Mouse (Mus musculus) midbrain, embryonic 14.5 days (tissue): ENCODE results near the gene Hsf2. TPM values are rescaled to one million over a fixed set of nuclear protein-coding genes. Genes with fewer than 3 reads are reported as not detected.
"Not testable (repeated sequence)": the region's sequence is repeated elsewhere in the genome, so short reads cannot be mapped to it uniquely, and the experiment has no call there.

Source experiments
- ATAC-seq: fragments of 200-750 bp; cut with Nextera tagmentation; 2 replicates; pipeline ENCODE4 v1.8.0; 2017; ENCODE audit warnings: moderate number of reproducible peaks, moderate library complexity; ENCODE audit not compliant: low FRiP score, low TSS enrichment
- DNase-seq: peaks from one replicate; pipeline ENCODE4 v3.0.0-alpha.2; 2015
- H3K27ac ChIP-seq: fragments of 300-500 bp; sonication (generic); replicated peaks from 2 replicates; pipeline ENCODE4 v1.5.1; 2014; ENCODE audit warnings: mild to moderate bottlenecking, low read depth, low read length, moderate library complexity
- H3K27me3 ChIP-seq: fragments of 300-500 bp; sonication (generic); 2 replicates; pipeline ENCODE4 v1.6.1; 2014; ENCODE audit warnings: low read length, control low read depth, mixed read lengths; ENCODE audit not compliant: control insufficient read depth, insufficient read depth
- H3K36me3 ChIP-seq: fragments of 300-500 bp; sonication (generic); 2 replicates; pipeline ENCODE4 v1.6.1; 2014; ENCODE audit warnings: low read length, control low read depth; ENCODE audit not compliant: control insufficient read depth, insufficient read depth
- H3K4me1 ChIP-seq: fragments of 300-500 bp; sonication (generic); 2 replicates; pipeline ENCODE4 v1.6.1; 2014; ENCODE audit warnings: mild to moderate bottlenecking, antibody characterized with exemption, low read length, control low read depth; ENCODE audit not compliant: control insufficient read depth, insufficient read depth
- H3K4me2 ChIP-seq: fragments of 300-500 bp; sonication (generic); 2 replicates; pipeline ENCODE4 v1.6.1; 2014; ENCODE audit warnings: mild to moderate bottlenecking, low read length, moderate library complexity
- H3K4me3 ChIP-seq: fragments of 300-500 bp; sonication (generic); replicated peaks from 2 replicates; pipeline ENCODE4 v1.5.1; 2014; ENCODE audit warnings: low read depth, low read length
- H3K9ac ChIP-seq: fragments of 300-500 bp; sonication (generic); replicated peaks from 2 replicates; pipeline ENCODE4 v1.6.1; 2014; ENCODE audit warnings: mild to moderate bottlenecking, low read length, moderate library complexity
- H3K9me3 ChIP-seq: fragments of 300-500 bp; sonication (generic); 2 replicates; pipeline ENCODE4 v1.6.1; 2016; ENCODE audit warnings: low read length, control low read depth, mixed read lengths; ENCODE audit not compliant: control insufficient read depth
- WGBS: fragments of 180-500 bp; shearing (Covaris S2); extraction: QIAGEN DNeasy Blood & Tissue Kit; methylation state at CpG from one replicate; pipeline ENCODE4 v1.1.7; 2014; 5-methylcytosine and 5-hydroxymethylcytosine counted together
- polyA plus RNA-seq: library from polyadenylated mRNA; unstranded; fragments of >200 nt; fragmentation: Nextera tagmentation; extraction: Ambion mirVana; gene quantifications from 2 replicates; pipeline ENCODE4 v1.2.1, GENCODE M21; 2014

Gene Hsf2
- polyA plus RNA-seq, 1 experiment from 2014 or later: 71.4 TPM

GRCm38 (mm10) chr10:57514616-57515015, 28.4 kb downstream of the Hsf2 start:
- 95% methylated on average over 2 of the region's 2 CpGs for WGBS

DNA sequence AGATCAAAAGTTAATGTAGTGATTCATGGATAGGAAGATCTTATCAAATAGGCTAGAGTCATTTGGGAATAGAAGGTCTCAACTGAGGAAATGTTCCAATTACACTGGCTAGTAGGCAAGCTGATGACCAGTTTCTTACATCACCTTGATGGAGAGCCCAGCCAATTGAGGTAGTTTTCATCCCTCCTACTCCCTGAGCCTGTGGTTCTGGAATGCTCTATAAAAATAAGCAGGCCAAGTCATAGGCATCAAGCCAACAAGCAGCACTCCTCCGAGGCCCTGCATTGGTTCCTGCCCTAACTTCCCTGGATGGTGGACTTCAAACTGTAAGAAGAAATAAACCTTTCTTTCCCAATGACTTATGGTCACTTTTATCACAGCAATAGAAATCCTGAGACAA, 29.1 kb downstream of the Hsf2 start:
- Histone ChIP-seq H3K9me3 (no peaks in the 10 kb centered on the region), H3K4me2 (no peak overlapping the region), H3K4me3 (no peak overlapping the region), H3K27me3 (no peaks in the 10 kb centered on the region), H3K4me1 (no peaks in the 10 kb centered on the region), H3K9ac (no peak overlapping the region), H3K27ac (no peak overlapping the region), H3K36me3 (peaks cover 83% of the 10 kb centered on the region)
- WGBS: 93% methylated on average over 1 of the region's 1 CpGs
- no peak for ATAC-seq
- DNase-seq: no peak

More at GRCm38 (mm10) chr10:57514616-57515015, 28.4 kb downstream of the Hsf2 start:
- H3K36me3 ChIP-seq: peaks cover 79% of the 10 kb centered on the region
- H3K27me3 ChIP-seq: no peaks in the 10 kb centered on the region
- no peaks in the 10 kb centered on the region for H3K9me3 ChIP-seq
- no peak for DNase-seq
- H3K4me2 ChIP-seq: no peak overlapping the region
- no peaks in the 10 kb centered on the region for H3K4me1 ChIP-seq
- no peak overlapping the region for H3K27ac ChIP-seq
- ATAC-seq: no peak
- H3K4me3 ChIP-seq: no peak overlapping the region
- no peak overlapping the region for H3K9ac ChIP-seq

DNA sequence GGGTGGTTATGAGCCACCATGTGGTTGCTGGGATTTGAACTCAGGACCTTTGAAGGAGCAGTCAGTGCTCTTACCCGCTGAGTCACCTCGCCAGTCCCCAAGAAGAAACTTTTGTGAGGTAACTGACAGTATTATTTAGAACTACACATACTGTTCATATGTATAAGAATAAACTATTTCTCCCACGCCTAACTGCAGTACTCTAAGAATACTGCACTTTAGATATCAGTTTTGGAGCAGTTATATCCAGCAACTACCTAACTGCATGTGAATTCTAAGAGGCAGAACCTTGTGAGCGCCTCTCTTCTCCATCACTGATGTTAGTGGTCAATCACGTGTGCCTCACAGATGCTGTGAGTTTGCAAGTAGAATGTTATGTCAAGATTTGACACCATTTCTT, 40.3 kb downstream of the Hsf2 start:
- H3K4me3 ChIP-seq: no peak overlapping the region
- DNase-seq (no peak), ATAC-seq (no peak)
- no peaks in the 10 kb centered on the region for H3K27me3 ChIP-seq
- no peak overlapping the region for H3K27ac ChIP-seq
- H3K4me2 ChIP-seq: no peak overlapping the region
- 93% methylated on average over 5 of the region's 5 CpGs for WGBS
- peaks cover 55% of the 10 kb centered on the region for H3K36me3 ChIP-seq
- peaks cover 34% of the 10 kb centered on the region for H3K4me1 ChIP-seq
- H3K9ac ChIP-seq: no peak overlapping the region
- H3K9me3 ChIP-seq: no peaks in the 10 kb centered on the region

DNA sequence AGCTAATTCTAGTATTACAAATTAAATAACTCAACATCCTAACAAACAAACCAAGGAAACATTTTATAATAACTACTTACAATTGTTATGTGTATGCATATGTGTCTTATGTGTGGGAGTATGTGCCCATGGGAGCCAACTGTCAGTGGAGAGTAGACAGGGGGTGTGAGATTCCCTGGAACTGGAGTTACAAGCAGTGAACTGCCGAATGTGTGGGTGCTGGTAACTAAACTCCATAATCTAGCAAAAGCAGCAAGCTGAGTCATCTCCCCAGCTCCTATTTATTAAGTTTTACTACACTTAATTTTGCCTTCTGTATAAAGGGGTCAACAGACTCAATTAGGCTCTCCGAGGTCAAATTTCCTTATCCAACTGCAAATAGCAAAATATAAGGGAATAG, 44.9 kb downstream of the Hsf2 start:
- 57% methylated on average over 2 of the region's 2 CpGs for WGBS
- no peak for DNase-seq
- no peak overlapping the region for H3K27ac ChIP-seq

GRCm38 (mm10) chr10:57531616-57532217, 45.5 kb downstream of the Hsf2 start:
- H3K4me3 ChIP-seq: peak overlapping the region; percentile 83
- peak overlapping the region; percentile 97 for H3K9ac ChIP-seq
- H3K27me3 ChIP-seq: no peaks in the 10 kb centered on the region
- H3K4me1 ChIP-seq: peaks cover 34% of the 10 kb centered on the region
- H3K9me3 ChIP-seq: no peaks in the 10 kb centered on the region
- 3% methylated on average over 28 of the region's 28 CpGs for WGBS
- H3K4me2 ChIP-seq: peak overlapping the region; percentile 94
- ATAC-seq (no peak), DNase-seq (peak; percentile 12)
- H3K27ac ChIP-seq: peak overlapping the region; percentile 96
- H3K36me3 ChIP-seq: peaks cover 10% of the 10 kb centered on the region

More for the DNA sequence above, 44.9 kb downstream of the Hsf2 start:
- no peak for ATAC-seq
- Histone ChIP-seq H3K9me3 (no peaks in the 10 kb centered on the region), H3K4me2 (peak overlapping the region; percentile 94), H3K27me3 (no peaks in the 10 kb centered on the region), H3K4me3 (peak overlapping the region; percentile 83), H3K36me3 (peaks cover 17% of the 10 kb centered on the region), H3K4me1 (peaks cover 34% of the 10 kb centered on the region), H3K9ac (peak overlapping the region; percentile 97)

DNA sequence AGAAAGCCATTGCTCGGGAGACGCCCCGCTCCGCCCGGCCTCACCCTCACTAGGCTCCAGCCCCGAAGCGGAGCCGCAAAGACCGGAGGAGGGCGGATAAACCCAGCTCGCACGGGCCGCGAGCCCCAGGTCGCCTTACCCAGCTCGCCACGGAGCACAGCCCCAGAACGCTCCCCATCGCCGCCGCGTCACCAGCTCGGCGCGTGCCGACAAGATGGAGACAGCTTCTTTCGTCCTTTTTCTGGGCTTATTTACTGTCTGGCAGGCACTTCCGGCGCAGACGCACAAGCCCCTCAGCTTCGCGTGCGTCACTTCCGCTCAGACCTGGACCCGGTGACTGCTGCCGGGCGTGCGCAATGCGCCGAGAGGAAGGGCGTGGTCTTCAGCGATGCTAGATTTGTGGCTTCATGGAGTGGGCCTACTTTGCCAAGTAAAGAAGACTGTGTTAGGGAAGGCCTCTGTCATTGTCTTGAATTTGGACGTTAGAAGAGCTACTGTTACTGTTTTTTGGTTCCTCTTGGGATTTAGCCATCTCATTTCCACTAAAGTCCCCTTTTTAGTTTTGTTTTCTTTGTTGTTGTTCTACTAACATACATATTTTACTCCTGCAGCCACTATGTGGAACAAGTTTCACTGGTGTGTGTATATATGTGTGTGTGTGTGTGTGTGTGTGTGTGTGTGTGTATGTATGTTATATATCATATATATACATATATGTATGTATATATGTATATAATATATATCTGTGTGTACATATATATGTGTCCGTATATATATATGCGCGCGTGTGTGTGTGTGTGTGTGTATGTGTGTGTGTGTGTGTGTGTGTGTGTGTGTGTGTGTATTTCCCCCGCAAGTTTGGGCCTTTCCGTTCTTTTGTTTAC, 46.3 kb downstream of the Hsf2 start, which contains the start of gene Serinc1:
Serinc1 (minus strand) TSS at position 313 of the 884 bp plus-strand sequence.
- H3K4me2 ChIP-seq: peak within 1 kb of the TSS; percentile 94
- H3K9ac ChIP-seq: peak within 1 kb of the TSS; percentile 97
- WGBS: 13% methylated on average over 49 of the region's 49 CpGs
- peaks cover 34% of the 10 kb centered on the region for H3K4me1 ChIP-seq
- peak within 1 kb of the TSS; percentile 83 for H3K4me3 ChIP-seq
- H3K36me3 ChIP-seq: peaks cover 3% of the 10 kb centered on the region; the same call in 1 of the 2 replicates
- DNase-seq (peak; percentile 99), ATAC-seq (peak; percentile 99)
- no peaks in the 10 kb centered on the region for H3K9me3 ChIP-seq
- peak within 1 kb of the TSS; percentile 96 for H3K27ac ChIP-seq
- no peaks in the 10 kb centered on the region for H3K27me3 ChIP-seq

- H3K4me2 ChIP-seq, H3K27me3 ChIP-seq, H3K4me1 ChIP-seq, ATAC-seq, DNase-seq, H3K36me3 ChIP-seq, H3K9ac ChIP-seq, H3K27ac ChIP-seq, H3K9me3 ChIP-seq, H3K4me3 ChIP-seq: not testable (repeated sequence)
- WGBS: 75% methylated on average over 9 of the region's 9 CpGs
These were observed 57.7 kb downstream of the Hsf2 start for GRCm38 (mm10) chr10:57543890-57544289.

- H3K36me3 ChIP-seq: no peaks in the 10 kb centered on the region
- no peak overlapping the region for H3K4me2 ChIP-seq
- H3K27ac ChIP-seq: no peak overlapping the region
- DNase-seq (no peak), ATAC-seq (no peak)
- no peaks in the 10 kb centered on the region for H3K4me1 ChIP-seq
- no peak overlapping the region for H3K9ac ChIP-seq
- H3K27me3 ChIP-seq: no peaks in the 10 kb centered on the region
- H3K4me3 ChIP-seq: no peak overlapping the region
- H3K9me3 ChIP-seq: no peaks in the 10 kb centered on the region
- 86% methylated on average over 4 of the region's 4 CpGs for WGBS
These were observed 63.4 kb downstream of the Hsf2 start for GRCm38 (mm10) chr10:57549631-57550030.
